Mouse (Mus musculus) C2C12 (cell line): ENCODE measurements around the gene Ercc1.

ENCODE experiments used
- CEBPB ChIP-seq: IDR thresholded peaks from one replicate; pipeline ENCODE4 v1.6.1; 2011; ENCODE audit warnings: low read depth, mild to moderate bottlenecking, control low read depth, moderate library complexity
- CTCF ChIP-seq: IDR thresholded peaks from one replicate; pipeline ENCODE4 v1.5.1; 2011; ENCODE audit not compliant: control insufficient read depth, insufficient read depth, insufficient read length
- FOSL1 ChIP-seq: IDR thresholded peaks from one replicate; pipeline ENCODE4 v1.8.0; 2011; ENCODE audit warnings: mild to moderate bottlenecking, low read length; ENCODE audit not compliant: poor library complexity, insufficient read depth, severe bottlenecking
- MAX ChIP-seq: IDR thresholded peaks from one replicate; pipeline ENCODE4 v1.6.1; 2011; ENCODE audit warnings: mild to moderate bottlenecking, control low read depth
- MYOD1 ChIP-seq: IDR thresholded peaks from one replicate; pipeline ENCODE4 v1.6.1; 2011; ENCODE audit warnings: low read depth; ENCODE audit not compliant: control insufficient read depth, insufficient read length
- MYOG ChIP-seq: IDR thresholded peaks from one replicate; pipeline ENCODE4 v1.6.1; 2011; ENCODE audit not compliant: control insufficient read depth, insufficient read length; ENCODE audit errors: extremely low read depth
- USF1 ChIP-seq: IDR thresholded peaks from one replicate; pipeline ENCODE4 v1.6.1; 2011; ENCODE audit warnings: low read depth, mild to moderate bottlenecking, control low read depth, moderate library complexity

- no peak for TF ChIP-seq CTCF
- TF ChIP-seq CEBPB: no peak
- TF ChIP-seq MAX: no peak
- no peak for TF ChIP-seq FOSL1
- TF ChIP-seq MYOD1: no peak
- no peak for TF ChIP-seq MYOG
- TF ChIP-seq USF1: no peak
These were observed 2.0 kb upstream of the Ercc1 start for GRCm38 (mm10) chr7:19342481-19343027.
